Mouse (Mus musculus) induced T-regulatory cell, adult 2 months (primary cell): ENCODE results near the gene Zfp563.

ENCODE experiments used
- DNase-seq: peaks from one replicate; pipeline ENCODE4 v3.0.0-alpha.2; 2012; ENCODE audit warnings: low read depth

Zfp563 gene

GRCm38 (mm10) chr17:33089220-33089949, at the start of gene Zfp563:
Gene Zfp563, plus strand, starts transcription at chr17:33089310.
- peak; percentile 93 for DNase-seq

- DNase-seq, result no peak
Observed at GRCm38 (mm10) chr17:33058791-33059190, 30.3 kb upstream of the Zfp563 start.

- DNase-seq, result no peak
Observed at GRCm38 (mm10) chr17:33063001-33063400, 26.1 kb upstream of the Zfp563 start.

GRCm38 (mm10) chr17:33067958-33068357, 21.2 kb upstream of the Zfp563 start, which contains the start of gene 4921501E09Rik:
Gene 4921501E09Rik, minus strand, starts transcription at chr17:33068058.
- no peak for DNase-seq

GRCm38 (mm10) chr17:33091630-33092029, 2.5 kb downstream of the Zfp563 start:
- no peak for DNase-seq

- peak; percentile 78 for DNase-seq
Observed at GRCm38 (mm10) chr17:33092391-33093193, 3.5 kb downstream of the Zfp563 start.

GRCm38 (mm10) chr17:33097396-33097795, 8.3 kb downstream of the Zfp563 start:
- DNase-seq, result no peak

- no peak for DNase-seq
Observed at GRCm38 (mm10) chr17:33124546-33124945, 35.4 kb downstream of the Zfp563 start.

- DNase-seq, result no peak
Observed at GRCm38 (mm10) chr17:33126257-33126656, 37.1 kb downstream of the Zfp563 start.

- no peak for DNase-seq
Observed at GRCm38 (mm10) chr17:33139261-33139820, 50.2 kb downstream of the Zfp563 start, which contains the start of gene Morc2b. Gene Morc2b, minus strand, starts transcription at chr17:33139683.
